Mouse (Mus musculus) frontal cortex, adult (tissue): Measurements from ENCODE around the gene Lingo2.

Experiments
- ATAC-seq: cut with Nextera tagmentation; 2 replicates; pipeline ENCODE4 v1.9.2; 2017; ENCODE audit warnings: mild to moderate bottlenecking, moderate library complexity, mixed read lengths; ENCODE audit not compliant: low TSS enrichment

Lingo2 gene

GRCm38 (mm10) chr4:36951150-36951954 lies at the start of gene Lingo2:
Gene Lingo2, minus strand, starts transcription at chr4:36951747.
- peak; percentile 48 for ATAC-seq

- ATAC-seq, result no peak
These were observed 21.8 kb upstream of the Lingo2 start for GRCm38 (mm10) chr4:36973358-36973757.

- ATAC-seq, result peak; percentile 25
These were observed 1.2 kb upstream of the Lingo2 start for GRCm38 (mm10) chr4:36952431-36953429.

- peak; percentile 1; the same call in 1 of the 2 replicates for ATAC-seq
These were observed 338 bp upstream of the Lingo2 start for GRCm38 (mm10) chr4:36951955-36952215.

- peak; percentile 21; the same call in 1 of the 2 replicates for ATAC-seq
These were observed 777 bp downstream of the Lingo2 start for GRCm38 (mm10) chr4:36950790-36951149.

GRCm38 (mm10) chr4:36950021-36950751 lies 1.4 kb downstream of the Lingo2 start:
- ATAC-seq, result peak; percentile 75

- ATAC-seq, result no peak
These were observed 60.7 kb downstream of the Lingo2 start for GRCm38 (mm10) chr4:36890810-36891209.

- ATAC-seq, result no peak
These were observed 61.2 kb downstream of the Lingo2 start for GRCm38 (mm10) chr4:36890365-36890764.

- peak; percentile 100 for ATAC-seq
These were observed 76.8 kb downstream of the Lingo2 start for GRCm38 (mm10) chr4:36874781-36875180.

GRCm38 (mm10) chr4:36824982-36825381 lies 126.6 kb downstream of the Lingo2 start:
- no peak for ATAC-seq

- peak; percentile 95 for ATAC-seq
These were observed 129.6 kb downstream of the Lingo2 start for GRCm38 (mm10) chr4:36821914-36822313.

- ATAC-seq, result no peak
These were observed 176.5 kb downstream of the Lingo2 start for GRCm38 (mm10) chr4:36775088-36775487.

GRCm38 (mm10) chr4:36730691-36731090 lies 220.9 kb downstream of the Lingo2 start:
- no peak for ATAC-seq

- ATAC-seq, result no peak
These were observed 235.1 kb downstream of the Lingo2 start for GRCm38 (mm10) chr4:36716411-36716810.

GRCm38 (mm10) chr4:36698888-36699287 lies 252.7 kb downstream of the Lingo2 start:
- no peak for ATAC-seq

GRCm38 (mm10) chr4:36696810-36697209 lies 254.7 kb downstream of the Lingo2 start:
- no peak for ATAC-seq

GRCm38 (mm10) chr4:36659920-36660319 lies 291.6 kb downstream of the Lingo2 start:
- ATAC-seq, result no peak

GRCm38 (mm10) chr4:36647753-36648152 lies 303.8 kb downstream of the Lingo2 start:
- no peak for ATAC-seq

GRCm38 (mm10) chr4:36635666-36636065 lies 315.9 kb downstream of the Lingo2 start:
- peak; percentile 63 for ATAC-seq

- no peak for ATAC-seq
These were observed 374.7 kb downstream of the Lingo2 start for GRCm38 (mm10) chr4:36576801-36577200.

- no peak for ATAC-seq
These were observed 375.3 kb downstream of the Lingo2 start for GRCm38 (mm10) chr4:36576256-36576655.

- ATAC-seq, result no peak
These were observed 385.0 kb downstream of the Lingo2 start for GRCm38 (mm10) chr4:36566544-36566943.
